Mouse (Mus musculus) megakaryocyte-erythroid progenitor cell, adult 5-6 weeks (primary cell): ENCODE data around the gene Nit2. TPM values are rescaled to one million over a fixed set of nuclear protein-coding genes. Genes with fewer than 3 reads are reported as not detected.
"Not testable (repeated sequence)": the region's sequence is repeated elsewhere in the genome, so short reads cannot be mapped to it uniquely, and the experiment has no call there.

ENCODE experiments used
- ATAC-seq: replicated peaks from 2 replicates; pipeline ENCODE4 v1.8.0; 2016; ENCODE audit warnings: mild to moderate bottlenecking, inconsistent platforms; ENCODE audit not compliant: severe bottlenecking, poor library complexity, low FRiP score, low TSS enrichment
- total RNA-seq, 2 experiments: library from RNA; stranded (forward) in 1 of 2; stranded (reverse) in 1 of 2; fragments of 200-1000, 215-1000 nt in 1 of 2; fragments of >200 nt in 1 of 2; fragmentation: Nextera tagmentation in 1 of 2; gene quantifications; 2 replicates each; pipeline ENCODE4 v1.2.3; 2014 to 2017

The Nit2 gene
- total RNA-seq (2014; fragmentation: Nextera tagmentation) (35.5 and 43.3 TPM in 2 replicates), total RNA-seq (2017) (37.1 and 44.1 TPM in 2 replicates)

DNA sequence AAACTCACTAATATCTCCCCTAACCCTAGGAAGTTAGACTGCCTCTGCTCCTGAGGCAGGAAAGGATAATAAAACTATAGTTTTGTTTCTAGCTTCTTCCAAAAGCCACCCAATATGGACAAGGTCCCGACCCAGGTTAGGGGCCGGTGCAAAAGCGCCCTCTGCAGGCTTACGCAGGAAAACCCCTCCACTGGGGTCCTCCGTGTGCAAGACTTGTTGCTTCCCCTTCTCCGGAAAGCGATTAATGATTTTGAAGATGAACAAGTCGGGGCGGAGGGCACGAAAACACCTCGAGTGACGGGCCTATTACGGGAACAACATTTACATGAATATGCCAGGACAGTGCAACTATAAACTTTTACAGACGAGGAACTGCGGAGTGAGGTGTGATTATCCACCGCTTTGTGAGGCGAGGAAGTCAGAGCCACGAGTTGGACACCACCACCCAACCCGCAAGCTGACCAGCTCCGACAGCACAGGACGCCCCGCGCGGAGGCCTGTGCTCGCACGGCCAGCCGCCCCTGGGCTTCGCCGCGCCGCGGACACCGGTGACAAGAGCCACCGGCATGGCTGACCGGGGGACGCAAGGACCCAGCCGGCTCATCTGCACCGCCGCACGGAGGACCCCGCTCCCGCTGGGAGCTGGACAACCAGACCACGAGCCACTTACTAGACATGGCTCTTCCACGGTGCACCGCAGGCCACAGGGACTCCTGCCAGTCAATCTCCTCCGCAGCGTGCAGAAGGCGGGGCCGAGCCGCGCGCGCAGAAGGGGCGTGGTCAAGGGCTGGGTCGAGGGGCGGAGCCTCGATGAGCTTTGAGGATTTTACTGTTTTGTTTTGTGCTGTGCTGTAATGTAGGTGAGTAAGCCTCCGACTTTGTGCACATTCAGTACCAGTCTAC lies at the start of gene Nit2:
Gene Nit2 (minus strand): TSS at position 731 of the 903 bp plus-strand sequence.
- ATAC-seq: peak; percentile 98

DNA sequence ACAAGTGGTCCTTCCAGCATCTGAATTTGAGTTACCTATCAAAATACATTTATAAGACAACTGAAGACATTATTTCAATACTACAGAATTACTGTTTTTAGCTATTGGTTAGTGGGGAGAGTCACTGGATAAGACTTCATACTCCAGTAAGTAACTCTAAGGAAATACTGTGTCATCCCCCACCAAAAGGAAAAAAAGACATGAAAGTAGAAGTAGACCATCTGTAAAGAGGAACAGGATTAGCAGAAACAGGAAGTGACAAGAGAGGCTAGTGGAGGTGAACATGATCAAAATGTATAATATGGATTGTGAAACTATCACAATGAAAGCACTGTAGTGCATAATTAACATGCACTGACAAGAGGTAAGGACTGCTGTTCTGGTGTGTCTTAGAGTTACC lies 48.8 kb upstream of the Nit2 start:
- ATAC-seq: no peak

DNA sequence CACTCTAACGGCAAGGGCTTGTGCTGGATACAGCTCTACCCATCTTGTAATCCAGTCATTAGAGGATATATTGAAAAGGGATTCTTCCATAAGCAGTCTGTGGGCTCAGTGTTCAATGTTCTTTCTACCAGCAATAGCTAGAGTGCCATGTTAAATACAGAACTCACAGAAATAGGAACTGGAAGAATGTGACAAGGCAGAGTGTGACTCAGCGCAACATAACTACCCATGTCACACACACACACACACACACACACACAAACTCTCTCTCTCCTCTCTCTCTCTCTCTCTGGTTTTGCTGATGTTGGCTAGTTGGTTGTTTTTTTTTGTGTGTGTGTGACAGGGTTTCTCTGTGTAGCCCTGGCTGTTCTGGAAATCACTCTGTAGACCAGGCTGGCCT lies 43.9 kb upstream of the Nit2 start:
- no peak for ATAC-seq

DNA sequence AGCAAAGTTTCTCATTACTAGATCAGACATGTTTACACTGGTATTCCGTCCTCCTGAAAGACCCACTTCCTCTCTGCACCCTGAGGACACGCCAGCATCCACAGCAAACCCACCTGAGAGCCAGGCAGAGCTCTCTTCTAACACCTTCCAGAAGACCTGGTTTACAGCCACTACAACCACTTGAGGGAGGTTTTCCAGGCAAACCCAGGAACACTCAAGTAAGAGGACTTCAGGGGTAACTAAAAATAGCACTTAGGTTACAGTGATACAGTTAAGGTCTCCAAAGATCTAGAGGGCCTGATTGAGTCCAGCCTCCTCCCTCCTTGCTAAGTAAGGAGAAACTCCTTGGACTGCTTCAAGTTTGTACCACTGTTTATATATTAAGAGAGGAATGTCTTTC lies 41.2 kb upstream of the Nit2 start:
- ATAC-seq: no peak

DNA sequence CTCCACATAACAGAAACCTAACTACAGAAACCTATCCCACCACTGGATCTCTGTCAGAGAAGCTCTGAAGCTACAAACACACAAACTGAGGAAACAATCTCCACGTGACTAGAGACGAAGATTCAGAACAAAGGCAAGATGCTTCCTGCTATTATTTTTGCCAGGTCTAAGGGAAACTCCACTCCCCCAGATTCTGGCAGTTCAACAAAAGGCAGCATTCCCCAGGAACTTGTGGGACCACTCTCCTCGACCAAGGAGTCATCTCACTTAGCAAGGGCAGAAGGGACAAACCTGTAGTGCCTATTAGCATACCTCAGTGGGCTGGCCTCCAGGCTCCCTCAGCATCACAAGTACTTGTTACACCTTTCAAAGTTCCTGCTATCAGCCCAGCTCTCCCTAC lies 30.1 kb upstream of the Nit2 start:
- no peak for ATAC-seq

DNA sequence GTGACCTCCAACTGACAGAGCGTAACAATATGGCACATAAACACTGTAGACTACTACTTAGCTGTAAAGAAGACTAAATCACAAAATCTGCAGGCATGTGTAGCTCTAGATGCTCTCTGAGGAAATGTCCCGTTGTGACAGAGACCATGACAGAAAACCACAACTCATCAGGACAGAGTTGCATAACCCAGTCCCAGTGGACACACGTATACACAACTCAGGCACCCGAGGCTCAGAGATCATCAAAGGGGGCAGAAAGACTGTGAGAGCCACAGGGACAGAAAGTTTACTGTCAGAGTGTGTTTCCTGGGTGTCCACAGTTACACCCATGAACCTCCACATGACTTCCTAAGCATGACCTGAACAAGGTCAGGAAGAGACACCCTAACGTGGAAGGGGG lies 29.4 kb upstream of the Nit2 start:
- no peak for ATAC-seq

DNA sequence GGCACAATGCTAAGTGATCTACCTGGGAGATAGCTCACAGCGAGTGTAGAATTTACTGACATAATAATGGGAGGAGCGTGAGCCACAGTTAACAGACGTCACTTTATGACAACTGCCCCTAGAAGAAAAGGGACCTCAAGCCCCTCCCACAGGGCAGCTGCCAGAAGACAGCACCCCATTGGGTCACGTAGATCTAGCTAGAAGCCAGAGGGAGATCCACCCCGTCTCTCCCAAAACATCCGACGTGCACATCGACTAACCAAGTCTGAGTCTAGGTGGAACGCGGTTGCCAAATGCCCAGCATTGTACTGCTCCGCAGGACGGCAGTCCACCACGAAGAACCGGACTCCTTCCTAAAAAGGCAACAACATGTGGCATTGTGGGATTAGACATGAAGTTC lies 24.1 kb upstream of the Nit2 start:
- no peak for ATAC-seq

DNA sequence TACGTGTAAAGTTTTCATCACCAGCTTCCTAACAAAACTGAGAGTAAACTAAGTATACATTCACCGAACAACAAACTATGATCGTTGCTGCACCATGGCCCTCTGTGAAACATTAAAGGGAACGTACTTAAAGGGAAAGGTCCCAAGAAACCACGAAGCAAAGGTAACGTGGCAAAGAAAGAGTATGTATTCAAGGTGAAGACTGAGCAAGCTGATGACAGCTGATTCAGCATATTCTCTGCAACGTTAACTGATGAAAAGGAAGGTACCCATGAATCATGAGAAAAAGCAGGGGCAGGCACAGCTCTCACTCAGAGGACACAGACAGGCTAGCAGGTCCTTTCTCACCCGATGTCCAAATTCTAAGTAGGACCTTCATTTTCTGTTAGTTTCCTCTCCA lies 23.2 kb upstream of the Nit2 start:
- no peak for ATAC-seq

DNA sequence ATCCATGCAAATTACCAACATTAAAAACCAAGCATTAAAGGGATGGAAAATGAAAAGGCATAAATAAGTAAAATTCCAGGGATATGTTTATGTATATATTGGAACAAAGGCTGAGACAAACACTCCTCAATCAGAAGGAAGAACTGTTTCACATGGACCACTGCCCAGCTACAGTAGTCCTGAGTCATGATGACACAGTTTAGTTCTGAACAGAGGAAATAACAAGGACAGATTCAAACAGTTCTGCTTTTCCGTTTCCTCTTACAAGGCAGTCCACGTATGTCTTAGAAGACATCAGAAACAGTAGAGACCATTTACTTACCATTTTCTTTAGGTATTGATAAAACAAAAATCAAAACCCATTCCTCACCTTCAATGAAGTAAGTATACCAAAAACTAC lies 22.4 kb upstream of the Nit2 start:
- ATAC-seq: no peak

DNA sequence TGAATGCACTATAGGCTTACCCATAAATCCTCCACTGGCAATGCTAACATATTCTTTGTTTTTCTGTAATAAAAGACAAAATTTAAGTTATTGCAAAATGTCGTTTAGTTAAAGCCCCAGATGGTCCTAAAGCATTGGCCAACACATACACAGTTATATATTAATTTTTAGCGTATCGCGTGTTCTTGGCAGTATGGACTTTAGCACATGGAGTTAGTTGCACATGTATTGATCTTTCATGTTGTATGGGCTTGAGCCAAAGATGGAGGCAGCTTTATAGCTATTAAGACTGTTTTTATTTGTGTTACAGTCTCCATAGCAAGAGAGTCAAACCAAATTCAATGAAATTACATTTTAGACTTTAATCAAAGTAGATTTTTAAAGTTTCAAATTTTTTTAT lies 19.5 kb upstream of the Nit2 start:
- no peak for ATAC-seq

DNA sequence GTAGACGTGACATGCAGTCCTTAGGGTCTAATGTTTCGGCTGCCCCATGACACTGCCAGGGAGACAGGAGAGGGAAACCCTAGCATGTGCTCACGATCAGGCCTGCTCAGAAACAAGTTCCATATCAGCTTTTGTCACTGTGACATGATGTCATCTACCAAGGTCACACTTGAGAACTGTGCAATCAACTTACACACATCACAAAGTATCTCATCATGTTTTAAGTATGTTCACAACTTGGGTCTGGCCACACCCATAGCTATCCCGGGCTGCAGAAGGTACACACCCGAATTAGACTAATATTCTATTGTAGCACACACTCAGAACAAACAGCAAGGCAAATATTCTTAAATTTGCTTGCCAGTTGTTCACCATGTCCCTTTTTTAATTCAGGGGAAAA lies 14.9 kb upstream of the Nit2 start:
- 0 out of 2 replicates have a peak, but pooled peaks have one; percentile 16 for ATAC-seq

DNA sequence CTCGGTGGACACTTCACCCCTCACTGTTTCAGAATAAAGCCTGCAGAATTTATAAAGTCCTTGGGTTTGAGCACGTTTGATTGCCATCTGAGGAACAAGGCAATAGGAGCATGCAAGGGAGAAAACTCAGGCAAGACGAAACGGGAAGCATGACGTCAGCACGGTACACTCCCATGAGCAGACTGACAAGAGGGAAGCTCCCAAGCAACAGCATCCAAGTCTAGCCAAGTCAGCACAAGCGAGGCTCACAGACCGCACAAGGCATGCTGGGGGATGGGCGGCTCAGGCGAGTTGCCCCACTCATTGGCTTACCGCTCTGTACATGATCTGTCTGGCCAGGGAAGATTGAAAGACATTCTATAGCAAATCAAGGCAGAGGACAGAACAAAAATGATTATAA lies 14.0 kb upstream of the Nit2 start:
- no peak for ATAC-seq

DNA sequence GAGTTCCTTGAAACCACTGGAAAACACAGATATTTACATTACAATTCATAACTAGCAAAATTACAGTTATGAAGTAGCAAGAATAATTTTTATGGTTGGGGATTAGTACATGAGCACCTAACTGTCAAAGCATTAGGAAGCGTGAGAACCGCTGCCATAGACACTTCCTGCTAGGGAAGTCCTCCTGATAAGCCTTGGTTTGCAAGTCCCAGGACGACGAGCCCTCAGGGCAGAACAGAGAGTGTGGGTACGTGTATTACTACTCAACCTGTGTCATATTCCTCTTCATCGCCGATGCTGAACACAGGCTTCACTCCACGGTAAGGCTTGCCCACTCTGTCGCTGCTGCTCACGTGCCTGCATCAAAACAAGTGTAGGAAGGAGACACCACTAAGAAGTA lies 10.5 kb upstream of the Nit2 start:
- ATAC-seq: no peak; the same call in 1 of the 2 replicates

DNA sequence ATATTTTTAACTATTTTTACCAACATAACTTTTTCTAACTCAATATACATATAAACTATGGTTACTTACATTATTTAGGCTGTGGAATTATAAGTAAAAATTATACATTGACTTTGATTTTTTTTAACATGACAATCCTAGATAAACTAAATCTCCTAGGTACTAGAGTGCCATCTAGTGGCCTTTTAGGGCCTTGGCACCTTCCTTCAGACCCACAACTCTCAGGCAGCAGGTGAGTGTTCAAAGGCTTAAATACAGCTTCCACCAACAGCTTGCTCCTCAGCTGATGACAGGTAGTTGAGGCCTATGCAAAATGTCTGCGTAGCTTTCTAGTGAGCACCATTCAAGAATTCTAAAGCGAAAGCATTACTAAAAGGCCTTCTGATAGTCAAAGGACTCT lies 10.1 kb upstream of the Nit2 start:
- ATAC-seq: peak; percentile 88

DNA sequence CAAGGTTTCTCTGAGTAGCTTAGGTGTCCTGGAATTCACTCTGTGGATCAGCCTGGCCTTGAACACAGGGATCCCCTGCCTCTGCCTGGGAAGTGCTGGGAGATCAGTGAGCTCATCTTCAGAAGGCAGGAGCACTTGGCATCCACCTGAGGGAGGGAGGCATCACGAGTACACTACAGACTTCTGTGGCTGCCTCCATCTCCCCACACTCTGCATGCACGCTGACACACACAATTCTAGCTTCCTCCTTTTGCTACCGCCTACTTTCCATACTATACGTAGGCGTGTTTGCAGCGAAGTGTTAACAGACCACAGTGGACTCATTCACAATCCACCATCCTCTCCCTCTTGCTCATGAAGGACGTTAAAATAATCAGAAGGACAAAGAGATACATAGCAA lies 9.1 kb upstream of the Nit2 start:
- ATAC-seq: no peak

DNA sequence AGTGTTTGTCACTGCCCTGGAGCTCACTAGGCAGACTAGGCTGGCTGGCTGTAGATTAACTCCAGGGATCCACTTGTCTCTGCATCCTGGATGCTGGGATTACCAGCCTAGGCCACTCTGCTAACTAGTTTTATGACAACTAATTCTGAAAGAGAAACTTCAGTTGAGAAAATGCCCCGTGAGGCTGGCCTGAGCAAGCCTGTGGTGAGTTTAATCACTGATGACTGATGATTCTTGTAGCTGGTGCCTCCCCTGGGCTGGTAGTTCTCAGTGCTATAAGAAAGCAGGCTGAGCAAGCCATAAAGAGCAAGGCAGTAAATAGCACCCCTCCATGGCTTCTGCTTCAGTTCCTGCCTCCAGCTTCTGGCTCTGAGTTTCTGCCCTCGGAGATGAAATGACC lies 8.6 kb upstream of the Nit2 start:
- ATAC-seq: no peak

DNA sequence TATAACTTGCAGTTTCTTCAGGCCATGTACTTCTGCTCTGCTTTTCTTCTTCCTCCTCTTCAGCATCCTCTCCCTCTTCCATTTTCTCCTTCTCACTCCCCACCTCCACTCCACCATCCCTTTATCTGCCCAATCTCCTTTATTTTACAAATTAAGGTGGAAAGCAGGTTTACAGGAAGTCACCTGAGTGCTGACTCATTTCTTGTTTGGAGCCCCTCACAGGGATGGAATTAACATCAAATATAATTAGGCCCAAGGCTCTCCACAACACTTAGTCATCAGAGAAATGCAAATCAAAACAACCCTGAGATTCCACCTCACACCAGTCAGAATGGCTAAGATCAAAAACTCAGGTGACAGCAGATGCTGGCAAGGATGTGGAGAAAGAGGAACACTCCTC lies 7.3 kb upstream of the Nit2 start:
- ATAC-seq: not testable (repeated sequence)

DNA sequence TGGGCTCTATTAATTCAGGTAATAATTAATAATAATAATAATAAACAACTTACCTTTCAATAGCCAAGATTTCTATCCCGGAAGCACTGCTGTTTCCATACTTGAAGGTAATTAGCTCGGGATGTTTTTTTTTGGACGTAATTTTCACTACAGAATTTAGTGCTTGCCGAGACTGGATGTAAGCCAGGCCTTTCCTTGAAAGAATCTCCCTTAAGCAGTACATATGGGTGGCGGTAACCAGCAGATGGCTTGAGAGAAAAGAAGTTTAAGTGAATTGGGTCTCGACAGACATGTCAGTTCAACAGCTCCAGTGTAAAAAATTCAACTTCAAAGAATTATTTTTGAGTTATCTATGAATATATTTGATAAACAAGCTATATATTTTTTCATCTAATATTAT lies 4.4 kb upstream of the Nit2 start:
- ATAC-seq: no peak

DNA sequence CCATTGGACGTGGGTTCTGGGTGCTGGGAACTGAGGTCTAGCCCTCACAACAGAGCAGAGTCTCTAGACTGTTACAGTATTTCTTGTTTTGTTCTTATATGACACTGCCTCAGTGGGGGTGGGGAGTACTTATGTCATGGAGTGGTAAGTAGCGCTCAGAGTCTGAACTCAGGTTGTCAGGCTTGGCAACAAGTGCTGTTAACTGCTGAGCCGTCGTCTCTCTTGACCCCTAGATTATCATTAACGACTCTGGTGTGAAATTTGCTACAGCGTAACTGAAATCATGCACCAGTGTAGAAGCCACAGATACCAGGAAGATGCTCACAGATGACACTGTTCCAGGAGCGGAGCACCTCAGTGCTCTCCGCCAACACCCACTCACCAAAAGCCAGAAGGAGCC lies 4.0 kb upstream of the Nit2 start:
- ATAC-seq: no peak

DNA sequence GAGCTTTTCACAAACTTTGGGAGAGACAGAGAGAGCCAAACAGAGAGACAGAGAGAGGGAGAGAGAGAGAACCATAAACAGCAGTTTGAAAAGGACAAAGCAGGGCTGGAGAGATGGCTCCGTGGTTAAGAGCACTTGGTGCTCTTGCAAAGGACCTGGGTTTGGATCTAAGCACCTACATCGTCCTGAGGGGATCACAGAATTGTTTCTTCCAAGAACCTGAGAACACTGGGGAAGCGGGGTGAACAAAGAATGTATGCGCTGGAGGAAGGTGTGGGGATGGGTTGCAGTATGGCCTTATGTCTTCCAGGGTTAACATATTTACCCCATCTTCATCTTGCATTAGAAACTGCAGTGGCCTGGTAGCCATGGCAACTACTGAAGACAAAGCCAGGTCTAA lies 1.1 kb upstream of the Nit2 start:
- no peak for ATAC-seq

DNA sequence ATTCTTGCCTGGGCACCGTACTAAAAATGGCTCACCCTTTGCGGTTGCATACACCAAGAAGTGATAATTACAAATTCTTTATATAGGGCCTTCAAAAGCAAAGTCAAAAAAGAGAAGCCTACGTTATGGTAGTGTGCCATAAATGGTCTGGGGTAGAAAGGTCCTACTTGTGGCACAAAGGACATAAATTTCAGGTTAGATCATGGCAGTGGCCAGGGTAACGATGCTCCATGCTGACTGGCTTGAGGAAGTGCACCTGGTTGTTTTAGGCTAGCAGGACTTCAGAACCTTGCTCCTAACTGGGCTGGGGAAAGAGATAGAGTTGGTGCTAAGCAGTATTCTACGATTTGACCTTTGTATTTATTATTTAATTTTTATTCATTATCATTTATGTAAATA lies 372 bp upstream of the Nit2 start:
- ATAC-seq: no peak; the same call in 1 of the 2 replicates
